Mouse (Mus musculus) Muller cell, postnatal 12 days (primary cell): ENCODE measurements at regions not wholly inside any gene's neighbourhood (a gene's known extent, or its start where the extent isn't known, plus 50 kb on each side); places are given as distances from the start of the nearest gene placed in this dataset.
"Not testable (repeated sequence)": the region's sequence is repeated elsewhere in the genome, so short reads cannot be mapped to it uniquely, and the experiment has no call there.

Experiments
- DNase-seq: peaks from one replicate; pipeline ENCODE4 v3.0.0-alpha.2; 2015; ENCODE audit errors: inconsistent ontology term

- DNase-seq: not testable (repeated sequence)
These were observed 174.6 kb downstream of the Fam181b start for GRCm38 (mm10) chr7:93254287-93254686.

- no peak for DNase-seq
These were observed 206.1 kb downstream of the Fam181b start for GRCm38 (mm10) chr7:93285748-93286147.

GRCm38 (mm10) chr7:93291457-93291856 is 211.8 kb downstream of the Fam181b start:
- no peak for DNase-seq

GRCm38 (mm10) chr7:93291945-93292696 is 212.5 kb downstream of the Fam181b start:
- no peak for DNase-seq

GRCm38 (mm10) chr7:93312731-93313130 is 233.1 kb downstream of the Fam181b start:
- DNase-seq: no peak

GRCm38 (mm10) chr7:93331351-93331750 is 251.7 kb downstream of the Fam181b start:
- no peak for DNase-seq

- DNase-seq: no peak
These were observed 252.5 kb downstream of the Fam181b start for GRCm38 (mm10) chr7:93332203-93332602.

- peak; percentile 29 for DNase-seq
These were observed 256.8 kb downstream of the Fam181b start for GRCm38 (mm10) chr7:93336420-93336819.
